Mouse (Mus musculus): ENCODE results near the gene Rasgrp3.
"Not testable (repeated sequence)": the region's sequence is repeated elsewhere in the genome, so short reads cannot be mapped to it uniquely, and the experiment has no call there.

Gene Rasgrp3

DNA sequence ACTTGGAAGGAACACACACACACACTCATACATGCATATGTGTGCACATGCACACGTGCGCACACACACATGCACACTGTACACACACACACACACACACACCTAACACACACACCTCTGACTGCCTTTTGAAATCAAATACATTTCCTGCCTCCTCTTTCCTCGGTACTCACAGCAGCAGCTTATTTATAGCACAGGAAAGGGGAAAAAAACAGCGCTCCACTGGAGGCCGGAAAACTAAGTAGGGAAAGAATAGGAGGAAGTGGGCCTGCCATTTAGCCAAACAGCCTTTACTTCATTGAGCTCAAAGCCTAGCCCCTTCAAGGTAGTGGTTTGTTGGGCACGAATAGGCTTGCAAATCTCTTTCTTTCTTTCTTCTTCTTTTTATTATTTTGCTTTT lies at the start of gene Rasgrp3:
Gene Rasgrp3 (plus strand): TSS at position 298 of the 400 bp plus-strand sequence.
- DNase-seq: no peak

- DNase-seq: no peak
These were observed 47.3 kb upstream of the Rasgrp3 start for GRCm38 (mm10) chr17:75388402-75388801.

- DNase-seq: peak in 1 of 2 experiments; percentile 16
These were observed 45.6 kb upstream of the Rasgrp3 start for GRCm38 (mm10) chr17:75390142-75390541.

- no peak for DNase-seq
These were observed 44.1 kb upstream of the Rasgrp3 start for GRCm38 (mm10) chr17:75391429-75392192.

DNA sequence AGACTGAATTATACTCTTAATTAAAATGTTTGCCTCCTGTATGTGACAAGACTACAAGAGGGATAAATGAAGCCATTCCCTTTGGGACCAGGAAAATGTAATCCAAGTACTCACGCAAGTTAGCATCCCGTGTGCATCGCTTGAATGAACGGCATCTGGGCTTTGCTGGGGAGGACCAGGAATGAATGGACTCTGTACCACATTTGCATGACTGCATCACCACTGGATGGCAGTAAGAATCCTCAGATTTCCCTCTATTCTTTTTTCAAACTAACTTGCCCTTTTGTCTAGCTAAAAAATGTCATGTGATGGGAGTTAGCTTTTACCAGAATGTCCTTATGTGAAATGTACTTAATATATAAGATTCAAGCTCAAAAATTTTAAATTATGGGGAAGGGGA lies 29.3 kb upstream of the Rasgrp3 start:
- peak in 1 of 2 experiments; percentile 9 for DNase-seq

GRCm38 (mm10) chr17:75416861-75417260 lies 18.8 kb upstream of the Rasgrp3 start:
- DNase-seq: no peak

- DNase-seq: no peak
These were observed 1.5 kb upstream of the Rasgrp3 start for GRCm38 (mm10) chr17:75434152-75434551.

GRCm38 (mm10) chr17:75434871-75435270 lies 825 bp upstream of the Rasgrp3 start:
- DNase-seq: no peak

GRCm38 (mm10) chr17:75436095-75436494 lies 399 bp downstream of the Rasgrp3 start:
- DNase-seq: no peak

GRCm38 (mm10) chr17:75436819-75437218 lies 1.1 kb downstream of the Rasgrp3 start:
- DNase-seq: no peak

DNA sequence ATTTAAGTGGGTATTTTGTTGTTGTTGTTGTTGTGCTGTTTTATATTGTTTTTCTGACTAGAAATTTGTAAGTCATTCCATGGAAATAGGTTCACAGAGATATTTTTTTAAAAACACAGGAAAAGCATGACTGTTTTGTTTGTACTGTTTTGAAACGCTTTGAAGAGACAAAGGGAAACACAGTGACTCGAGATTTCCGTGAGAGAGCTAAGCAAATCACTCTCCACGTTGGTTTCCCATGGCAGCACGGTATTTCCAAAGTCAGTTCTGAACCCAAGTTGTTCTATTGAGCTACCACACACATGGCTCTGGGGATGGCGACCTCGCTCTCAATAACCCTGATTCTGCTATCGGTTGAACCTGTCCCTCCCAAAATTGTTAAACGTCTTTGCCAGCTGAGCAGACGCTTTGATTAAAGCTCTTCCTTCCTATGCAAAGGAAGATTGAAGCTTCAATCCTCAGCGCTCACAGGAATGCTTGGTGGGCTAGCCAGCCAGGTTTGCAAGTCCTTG lies 1.6 kb downstream of the Rasgrp3 start:
- DNase-seq: no peak

GRCm38 (mm10) chr17:75438162-75438561 lies 2.5 kb downstream of the Rasgrp3 start:
- DNase-seq: no peak

- no peak for DNase-seq
These were observed 3.4 kb downstream of the Rasgrp3 start for GRCm38 (mm10) chr17:75439062-75439461.

DNA sequence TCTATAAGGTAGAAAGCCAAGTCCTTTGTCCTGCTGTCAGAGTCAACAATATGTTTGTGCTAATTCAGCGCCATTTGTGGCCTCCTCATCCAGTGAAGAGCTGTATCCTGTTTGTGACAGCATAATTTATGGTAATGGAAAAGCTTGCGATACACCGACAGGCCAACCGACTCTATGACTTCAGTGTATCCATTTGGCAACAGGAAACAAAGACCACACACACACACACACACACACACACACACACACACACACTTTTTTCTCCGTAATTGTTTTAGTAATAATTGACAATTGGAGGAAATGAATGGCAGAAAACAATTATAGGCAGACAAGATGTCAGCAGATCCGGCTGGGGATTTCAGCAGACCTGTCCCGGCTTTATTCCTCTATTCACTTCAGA lies 4.9 kb downstream of the Rasgrp3 start:
- no peak for DNase-seq

DNA sequence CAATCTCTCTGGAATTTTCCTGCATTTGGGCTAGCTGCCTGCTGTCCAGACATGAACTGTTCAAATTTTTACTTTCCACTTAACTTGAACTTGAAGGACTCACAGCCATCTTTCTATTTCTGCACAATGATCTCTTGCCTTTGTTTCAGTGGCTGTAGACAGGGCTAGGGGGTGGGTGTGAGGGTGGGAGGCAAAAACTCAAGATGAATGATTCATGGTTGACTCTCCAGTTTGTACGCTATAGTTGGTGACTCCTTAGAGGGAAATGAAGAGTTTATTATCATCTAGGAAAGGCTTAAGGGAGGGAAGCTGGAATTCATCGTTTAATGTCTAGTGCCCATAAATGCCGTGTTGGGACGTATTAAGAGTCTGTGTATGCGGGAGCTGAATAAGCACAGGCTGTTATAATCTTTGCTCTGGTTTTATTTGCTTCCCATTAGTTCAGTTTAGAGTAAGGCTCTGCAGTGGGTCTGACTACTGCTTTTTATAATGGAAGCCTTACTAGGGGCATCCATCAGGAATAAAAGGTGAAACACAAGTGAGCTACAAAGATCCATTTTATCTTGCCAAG lies 5.6 kb downstream of the Rasgrp3 start:
- no peak for DNase-seq

GRCm38 (mm10) chr17:75442352-75442751 lies 6.7 kb downstream of the Rasgrp3 start:
- no peak for DNase-seq

DNA sequence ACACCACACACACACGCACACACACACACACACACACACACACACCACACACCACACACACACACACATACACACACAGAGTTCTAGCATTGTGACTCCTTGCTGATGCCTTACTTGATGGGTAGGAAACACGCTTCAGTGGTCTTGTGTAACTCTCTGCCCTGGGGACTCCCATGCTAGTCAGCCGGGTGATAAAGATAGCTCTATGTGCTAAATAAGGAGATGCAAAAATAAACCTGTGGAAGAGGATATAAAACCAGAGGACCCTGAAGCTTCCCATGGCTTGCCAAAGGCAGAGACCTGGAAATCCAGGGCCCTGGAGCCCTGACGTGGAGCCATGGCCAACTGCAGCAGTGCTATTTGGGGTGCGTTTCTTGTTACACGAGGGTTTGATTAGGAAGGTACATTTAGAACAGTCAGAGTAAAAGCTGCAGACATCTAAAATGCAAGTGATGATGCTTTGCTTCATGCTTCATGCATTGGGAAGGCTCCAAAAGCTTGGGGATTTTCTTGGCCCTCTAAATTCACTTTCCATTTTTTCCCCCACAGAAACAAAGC lies 7.4 kb downstream of the Rasgrp3 start:
- DNase-seq: peak; percentile 15 to 22

- no peak for DNase-seq
These were observed 12.6 kb downstream of the Rasgrp3 start for GRCm38 (mm10) chr17:75448257-75448656.

- DNase-seq: no peak
These were observed 13.3 kb downstream of the Rasgrp3 start for GRCm38 (mm10) chr17:75449022-75449421.

- DNase-seq: no peak
These were observed 16.6 kb downstream of the Rasgrp3 start for GRCm38 (mm10) chr17:75452313-75452712.

- no peak for DNase-seq
These were observed 17.9 kb downstream of the Rasgrp3 start for GRCm38 (mm10) chr17:75453639-75454038.

DNA sequence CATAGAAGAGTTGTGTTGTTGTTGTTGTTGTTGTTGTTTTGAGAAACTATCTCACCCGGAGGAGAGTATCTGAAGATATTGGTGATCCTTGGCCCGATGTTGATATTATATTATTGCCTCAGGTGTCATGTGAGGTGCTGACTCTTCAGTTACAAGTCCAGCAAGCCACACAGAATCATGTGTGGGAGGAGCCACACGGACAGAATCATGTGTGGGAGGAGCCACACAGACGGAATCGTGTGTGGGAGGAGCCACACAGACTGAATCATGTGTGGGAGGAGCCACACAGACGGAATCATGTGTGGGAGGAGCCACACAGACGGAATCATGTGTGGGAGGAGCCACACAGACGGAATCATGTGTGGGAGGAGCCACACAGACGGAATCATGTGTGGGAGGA lies 20.4 kb downstream of the Rasgrp3 start:
- not testable (repeated sequence) for DNase-seq

DNA sequence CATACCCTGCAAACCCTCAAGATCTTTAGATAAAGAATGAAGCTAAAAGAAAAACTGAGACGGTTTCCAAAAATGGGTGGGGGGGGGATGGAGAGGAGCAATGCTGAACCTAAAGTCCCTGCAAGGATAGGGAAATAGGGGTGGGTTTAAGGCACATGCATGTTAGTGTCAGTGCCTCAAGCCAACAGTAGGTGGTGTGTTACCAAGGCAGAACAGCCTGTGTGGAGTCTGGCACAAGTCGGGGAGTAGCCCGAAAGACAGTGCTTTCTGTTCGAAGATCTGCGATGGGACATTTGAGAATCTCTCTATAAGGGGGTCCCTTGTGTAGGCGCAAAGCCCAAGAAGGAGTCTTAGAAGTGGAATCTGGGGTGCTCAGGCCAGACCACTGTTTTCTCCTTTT lies 24.9 kb downstream of the Rasgrp3 start:
- DNase-seq: no peak

- DNase-seq: no peak
These were observed 26.1 kb downstream of the Rasgrp3 start for GRCm38 (mm10) chr17:75461771-75462170.

All from cerebellum, postnatal 10 days (tissue).